Mouse (Mus musculus): ENCODE data around the gene Ranbp17.

DNA sequence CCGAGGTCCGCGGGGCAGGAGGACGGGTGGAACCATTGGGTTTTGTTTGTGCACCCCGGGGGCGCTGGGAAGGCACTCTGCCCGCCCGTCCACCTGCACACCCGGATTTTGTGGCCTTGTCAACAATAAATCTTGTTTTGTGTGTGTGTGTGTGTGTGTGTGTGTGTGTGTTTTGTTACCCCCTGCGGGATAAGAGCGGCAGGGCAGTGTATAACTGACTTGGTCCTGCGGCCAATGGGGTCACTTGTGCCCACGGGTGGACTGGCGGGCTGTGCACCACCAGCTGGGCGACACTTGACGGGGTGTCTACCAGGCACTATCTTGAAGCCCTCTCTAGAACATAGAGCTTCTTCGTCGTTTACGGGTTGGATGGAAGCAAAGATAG lies 311.9 kb downstream of the Ranbp17 start:
- TF ChIP-seq GATA1 (IDR thresholded peaks at IDR 0.05; ENCODE audit: low read length): no peak
- no peak for TF ChIP-seq TAL1 (IDR thresholded peaks at IDR 0.05; ENCODE audit: low read length)
